Mouse (Mus musculus) embryonic fibroblast, embryonic 13.5 days (primary cell): ENCODE measurements around the gene Spag16.

Source experiments
- CTCF ChIP-seq: IDR thresholded peaks from 2 replicates; pipeline ENCODE4 v1.5.1; 2011; ENCODE audit warnings: mild to moderate bottlenecking, control low read depth, low read length, moderate library complexity, borderline replicate concordance; ENCODE audit not compliant: insufficient read depth
- POLR2A ChIP-seq: IDR thresholded peaks from 2 replicates; pipeline ENCODE4 v1.6.1; 2011; ENCODE audit warnings: low read depth, mild to moderate bottlenecking, control low read depth, low read length, moderate library complexity

DNA sequence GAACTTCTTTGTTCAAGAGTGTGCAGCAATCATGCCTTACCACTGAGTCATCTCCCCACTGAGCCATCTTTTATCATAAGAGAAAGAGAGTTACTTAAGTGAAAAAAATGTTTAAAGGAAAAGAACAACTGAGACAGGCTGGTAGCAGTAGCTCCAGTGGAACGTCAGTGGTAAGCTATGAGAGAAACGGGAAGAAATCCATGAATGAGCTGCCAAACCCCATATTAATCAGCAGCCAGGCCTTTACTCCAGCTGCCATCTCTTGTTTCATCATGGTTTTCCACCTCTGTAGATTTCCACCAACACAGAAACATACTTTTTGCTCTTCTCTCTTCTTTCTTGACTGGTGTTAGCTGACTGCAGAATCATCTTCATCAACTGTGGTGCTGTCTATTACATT is 308.8 kb downstream of the Spag16 start:
- TF ChIP-seq CTCF (no peak), POLR2A (no peak)
